Mouse (Mus musculus) E14TG2a.4 (cell line): ENCODE data around the gene Sod3.

Experiments used
- H3K27me3 ChIP-seq: 2 replicates; pipeline ENCODE4 v1.6.1; 2014; ENCODE audit warnings: low read length, control low read depth; ENCODE audit not compliant: insufficient read depth
- H3K36me3 ChIP-seq: 2 replicates; pipeline ENCODE4 v1.6.1; 2014; ENCODE audit warnings: low read length, control low read depth; ENCODE audit not compliant: insufficient read depth
- H3K4me1 ChIP-seq: replicated peaks from 2 replicates; pipeline ENCODE4 v1.6.1; 2014; ENCODE audit warnings: low read depth, low read length, control low read depth
- H3K4me3 ChIP-seq: replicated peaks from 2 replicates; pipeline ENCODE4 v1.5.1; 2014; ENCODE audit warnings: mild to moderate bottlenecking, low read length
- H3K9me3 ChIP-seq: 2 replicates; pipeline ENCODE4 v1.6.1; 2014; ENCODE audit warnings: low read length, control low read depth
- CTCF ChIP-seq: conservative IDR thresholded peaks from 2 replicates; pipeline ENCODE4 v1.5.1; 2014; ENCODE audit warnings: low read length
- NANOG ChIP-seq: IDR thresholded peaks from 2 replicates; pipeline ENCODE4 v1.6.1; 2014; ENCODE audit warnings: borderline replicate concordance, low read length, mixed read lengths
- POU5F1 ChIP-seq: IDR thresholded peaks from 2 replicates; pipeline ENCODE4 v1.6.1; 2014; ENCODE audit warnings: low read length, borderline replicate concordance

Gene Sod3

DNA sequence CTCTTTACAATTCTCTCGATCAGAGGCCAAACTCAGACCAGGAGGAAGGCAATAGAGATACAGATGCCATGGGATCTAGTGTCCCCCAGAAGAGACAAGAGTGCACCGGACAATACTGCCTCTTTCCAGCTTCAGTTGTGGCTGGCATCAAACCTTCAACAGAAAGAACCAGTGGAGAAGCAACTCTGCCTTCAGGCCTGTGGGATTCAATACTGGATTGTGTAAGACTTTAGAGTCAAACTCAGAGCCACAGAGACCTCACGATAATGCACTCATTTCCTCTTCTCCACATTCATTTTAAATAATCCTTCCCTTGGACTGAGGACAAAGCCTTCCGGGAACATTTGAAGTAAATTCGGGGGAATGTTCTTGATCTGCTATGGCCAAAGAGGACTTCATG lies 10.9 kb upstream of the Sod3 start:
- H3K9me3 ChIP-seq, result no peaks in the 10 kb centered on the region
- no peaks in the 10 kb centered on the region for H3K4me1 ChIP-seq
- no peaks in the 10 kb centered on the region for H3K36me3 ChIP-seq
- no peak overlapping the region for H3K4me3 ChIP-seq
- no peak for TF ChIP-seq CTCF
- no peak for TF ChIP-seq POU5F1
- no peak for TF ChIP-seq NANOG
- H3K27me3 ChIP-seq, result peaks cover 8% of the 10 kb centered on the region

DNA sequence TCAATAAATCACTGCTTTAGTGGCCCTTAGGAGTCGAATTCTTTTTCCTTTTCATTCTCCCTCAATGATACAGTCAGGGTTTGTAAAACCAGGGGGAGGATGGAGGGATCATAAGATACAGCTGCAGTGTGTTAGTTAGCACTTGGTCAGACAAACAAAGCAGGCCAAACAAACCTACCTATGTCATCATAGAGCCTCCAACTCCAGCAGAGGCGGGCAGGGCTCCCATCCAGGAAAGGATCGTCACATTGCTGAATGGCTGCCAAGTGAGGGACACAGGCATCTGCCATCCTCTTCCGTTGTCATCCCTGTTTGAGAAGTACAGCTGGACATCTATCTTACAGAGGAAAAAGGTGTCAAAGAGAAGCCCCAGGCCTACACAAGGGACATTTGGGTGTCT lies 9.2 kb upstream of the Sod3 start:
- Histone ChIP-seq H3K4me1 (no peaks in the 10 kb centered on the region), H3K9me3 (no peaks in the 10 kb centered on the region), H3K4me3 (no peak overlapping the region), H3K27me3 (peaks cover 12% of the 10 kb centered on the region), H3K36me3 (no peaks in the 10 kb centered on the region)
- TF ChIP-seq POU5F1 (no peak), CTCF (no peak), NANOG (no peak)

DNA sequence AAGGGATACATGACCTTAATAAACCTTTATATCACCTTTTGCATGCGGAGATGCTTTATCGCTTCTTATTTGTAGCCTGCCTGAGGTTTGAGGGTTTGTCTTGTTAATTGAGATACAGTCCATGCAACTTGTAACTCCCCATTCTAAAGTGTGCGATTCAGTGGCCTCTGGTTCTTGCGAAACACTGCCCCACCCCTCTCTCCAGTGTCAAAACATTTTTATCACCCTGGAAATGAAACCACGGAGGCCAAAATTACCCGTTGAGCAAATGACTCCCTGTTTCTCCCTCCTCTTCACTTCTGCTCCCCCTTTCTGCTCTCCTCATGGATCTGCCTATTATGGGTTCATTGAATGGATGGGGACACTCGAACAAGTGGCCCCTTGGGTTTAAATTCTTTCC lies 8.0 kb upstream of the Sod3 start:
- Histone ChIP-seq H3K9me3 (no peaks in the 10 kb centered on the region), H3K27me3 (peaks cover 14% of the 10 kb centered on the region), H3K4me3 (no peak overlapping the region), H3K4me1 (peaks cover 5% of the 10 kb centered on the region; the same call in 1 of the 2 replicates), H3K36me3 (no peaks in the 10 kb centered on the region)
- TF ChIP-seq CTCF, result no peak
- TF ChIP-seq POU5F1, result no peak
- TF ChIP-seq NANOG, result no peak

DNA sequence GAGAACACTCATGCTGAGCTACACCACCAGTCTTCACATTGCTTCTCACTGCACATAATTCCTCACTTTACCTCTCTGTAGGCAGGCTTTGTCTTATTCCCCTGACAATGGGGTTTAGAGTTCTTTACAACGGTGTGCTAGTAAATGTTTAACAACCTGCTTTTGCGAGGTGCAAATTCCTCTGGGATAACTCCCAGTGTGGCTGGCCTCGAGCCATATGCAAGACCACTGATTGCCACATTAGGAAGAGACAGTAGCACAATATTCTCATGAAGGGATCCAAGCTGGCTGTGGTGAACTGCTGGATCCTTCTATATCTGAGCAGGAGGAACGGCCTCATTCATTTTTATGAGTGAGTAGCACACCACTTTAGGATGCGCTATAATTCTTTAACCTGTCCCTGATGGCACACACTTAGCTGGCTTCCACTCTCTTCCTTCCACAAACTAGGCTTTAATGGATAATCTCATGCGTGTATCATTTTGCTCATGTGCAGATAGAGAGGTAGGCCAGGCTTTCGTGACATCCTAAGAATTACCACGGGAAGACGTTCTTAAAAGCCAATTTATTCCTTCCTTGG lies 6.3 kb upstream of the Sod3 start:
- Histone ChIP-seq H3K4me1 (peaks cover 7% of the 10 kb centered on the region; the same call in 1 of the 2 replicates), H3K27me3 (peaks cover 17% of the 10 kb centered on the region), H3K4me3 (no peak overlapping the region), H3K9me3 (no peaks in the 10 kb centered on the region), H3K36me3 (no peaks in the 10 kb centered on the region)
- TF ChIP-seq CTCF (no peak), POU5F1 (no peak), NANOG (no peak)

DNA sequence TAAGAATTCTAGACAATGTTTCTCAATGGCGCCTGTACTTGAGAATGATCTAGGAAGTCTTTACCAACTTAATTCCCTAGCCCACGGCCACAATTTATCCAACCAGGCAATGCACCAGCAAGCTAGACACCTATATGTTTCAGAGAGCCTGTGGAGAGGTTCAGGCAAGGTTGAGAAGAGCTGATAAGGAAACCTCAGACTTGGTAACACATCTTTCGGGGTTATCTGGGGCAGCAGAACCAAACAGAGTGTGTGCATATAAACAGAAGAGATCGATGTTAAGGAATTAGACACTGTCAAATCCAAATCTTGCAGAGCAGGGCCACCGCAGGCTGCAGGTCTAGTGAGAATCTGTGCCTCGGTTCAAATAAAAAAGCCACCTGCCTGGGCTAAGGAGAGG lies 5.5 kb upstream of the Sod3 start:
- H3K27me3 ChIP-seq, result peaks cover 16% of the 10 kb centered on the region
- H3K4me3 ChIP-seq, result no peak overlapping the region
- no peaks in the 10 kb centered on the region for H3K36me3 ChIP-seq
- no peaks in the 10 kb centered on the region for H3K9me3 ChIP-seq
- no peak for TF ChIP-seq CTCF
- no peak for TF ChIP-seq NANOG
- TF ChIP-seq POU5F1, result no peak
- peaks cover 7% of the 10 kb centered on the region; the same call in 1 of the 2 replicates for H3K4me1 ChIP-seq

DNA sequence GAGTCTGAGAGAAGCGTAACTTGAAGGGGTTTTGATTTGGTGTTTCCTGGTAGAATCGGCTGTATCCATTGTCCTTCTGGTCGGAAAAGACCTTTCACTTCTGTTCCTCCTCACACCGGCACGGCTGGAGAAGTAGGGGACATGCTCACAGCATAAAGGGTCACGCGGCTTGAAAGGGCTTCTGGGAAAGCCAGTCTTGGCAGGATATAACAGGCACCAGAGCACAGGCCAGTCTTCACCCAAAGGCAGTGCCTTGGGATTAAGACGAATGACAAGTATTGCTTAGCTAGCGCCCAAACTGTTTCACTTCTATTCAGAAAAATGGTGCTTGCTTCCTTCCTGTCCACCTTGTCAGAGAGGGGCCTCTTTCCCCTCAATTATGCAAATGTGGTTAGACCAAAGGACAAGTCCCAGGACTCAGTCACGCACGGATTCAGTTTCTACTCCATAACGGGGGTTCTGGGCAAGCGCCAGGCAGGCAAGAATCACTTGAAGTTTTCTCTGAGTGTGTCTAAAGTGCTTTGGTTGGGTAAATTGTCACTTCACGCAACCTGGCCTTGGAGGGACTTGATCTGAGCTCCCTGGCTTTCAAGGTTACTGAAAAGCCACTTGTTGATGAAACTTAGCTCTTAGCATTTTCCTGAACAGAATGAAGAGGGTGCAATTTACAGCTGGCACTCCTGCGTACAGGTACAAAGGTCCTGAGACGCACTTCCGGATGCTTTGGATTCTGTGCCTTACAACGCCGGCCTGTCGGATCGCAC lies 3.1 kb upstream of the Sod3 start:
- Histone ChIP-seq H3K9me3 (no peaks in the 10 kb centered on the region), H3K36me3 (no peaks in the 10 kb centered on the region), H3K4me1 (peaks cover 7% of the 10 kb centered on the region; the same call in 1 of the 2 replicates), H3K27me3 (peaks cover 28% of the 10 kb centered on the region), H3K4me3 (no peak overlapping the region)
- TF ChIP-seq NANOG (no peak), POU5F1 (no peak), CTCF (no peak)

DNA sequence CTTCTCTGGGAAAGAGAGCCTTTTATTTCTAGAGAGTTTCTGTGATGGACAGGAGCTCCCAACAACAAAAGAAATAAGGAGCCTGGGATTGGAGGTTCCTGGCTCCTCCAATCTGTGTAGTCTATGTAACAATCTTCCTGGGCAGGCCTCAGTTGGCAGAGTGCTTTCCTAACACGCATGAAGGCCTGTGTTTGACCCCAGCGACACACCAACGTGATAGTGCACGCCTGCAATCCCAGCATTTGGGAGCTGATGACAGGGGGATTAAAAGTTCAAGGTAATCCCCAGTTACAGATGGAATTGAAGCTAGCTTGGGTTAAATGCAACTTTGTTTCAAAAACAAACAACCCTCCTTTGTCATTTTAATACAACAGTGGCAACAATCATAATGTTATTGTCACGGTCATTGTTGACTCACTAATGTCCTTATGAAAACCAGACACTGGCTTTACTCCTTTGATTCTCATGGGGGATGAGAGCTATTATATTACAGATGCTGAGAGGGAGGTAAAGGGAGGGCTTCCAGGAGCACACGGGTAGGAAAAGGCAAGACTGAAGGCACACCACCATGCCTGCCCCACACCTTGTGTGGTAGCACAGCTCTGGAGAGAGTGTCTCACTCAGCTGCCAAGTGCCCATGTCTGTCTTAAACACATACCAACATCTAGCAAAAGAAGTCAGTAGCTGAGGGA lies 669 bp upstream of the Sod3 start:
- TF ChIP-seq NANOG (no peak), CTCF (no peak), POU5F1 (no peak)
- Histone ChIP-seq H3K4me3 (no peak overlapping the region), H3K9me3 (no peaks in the 10 kb centered on the region), H3K27me3 (peaks cover 51% of the 10 kb centered on the region), H3K4me1 (peaks cover 7% of the 10 kb centered on the region; the same call in 1 of the 2 replicates), H3K36me3 (no peaks in the 10 kb centered on the region)

DNA sequence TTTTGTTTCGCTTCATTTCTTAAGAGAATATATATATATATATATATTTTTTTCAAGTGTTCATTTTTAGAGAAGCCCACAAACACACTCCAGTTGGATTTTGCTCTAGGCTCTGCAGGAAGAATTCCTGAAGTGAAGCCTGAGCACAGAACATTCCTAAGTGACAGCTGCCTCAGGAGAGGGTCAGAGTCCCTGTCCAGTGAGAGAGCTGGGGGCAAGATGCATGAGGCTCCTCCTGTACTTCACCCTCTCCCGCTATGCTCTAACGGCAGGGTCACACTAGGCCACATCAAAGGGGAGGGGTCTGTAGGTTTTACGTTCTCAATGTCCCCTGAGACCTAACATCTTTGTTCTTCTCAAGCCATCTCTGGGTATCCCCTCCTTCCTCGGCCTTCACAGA lies 930 bp downstream of the Sod3 start:
- Histone ChIP-seq H3K27me3 (peaks cover 63% of the 10 kb centered on the region), H3K4me1 (peaks cover 11% of the 10 kb centered on the region; the same call in 1 of the 2 replicates), H3K4me3 (no peak overlapping the region), H3K9me3 (no peaks in the 10 kb centered on the region), H3K36me3 (no peaks in the 10 kb centered on the region)
- no peak for TF ChIP-seq NANOG
- no peak for TF ChIP-seq POU5F1
- no peak for TF ChIP-seq CTCF
